Mouse (Mus musculus): ENCODE results near the gene Kif13a.
A peak's percentile ranks its signal among the peaks of the same experiment; 100 is the strongest.

The Kif13a gene

GRCm38 (mm10) chr13:46727038-46727836, 202.4 kb downstream of the Kif13a start:
- DNase-seq (ENCODE audit: low spot score) = peak; percentile 67

GRCm38 (mm10) chr13:46726288-46727037, 203.2 kb downstream of the Kif13a start:
- DNase-seq (ENCODE audit: low spot score) = peak; percentile 13

GRCm38 (mm10) chr13:46725227-46725626, 204.4 kb downstream of the Kif13a start:
- no peak for DNase-seq (ENCODE audit: low spot score)

GRCm38 (mm10) chr13:46724371-46724770, 205.3 kb downstream of the Kif13a start:
- DNase-seq (ENCODE audit: low spot score) = no peak

- DNase-seq (ENCODE audit: low spot score) = no peak
Observed at GRCm38 (mm10) chr13:46721009-46721408, 208.7 kb downstream of the Kif13a start.

GRCm38 (mm10) chr13:46718893-46719400, 210.7 kb downstream of the Kif13a start:
- no peak for DNase-seq (ENCODE audit: low spot score)

- no peak for DNase-seq (ENCODE audit: low spot score)
Observed at GRCm38 (mm10) chr13:46715976-46716639, 213.6 kb downstream of the Kif13a start.

- no peak for DNase-seq (ENCODE audit: low spot score)
Observed at GRCm38 (mm10) chr13:46713486-46713885, 216.2 kb downstream of the Kif13a start.

GRCm38 (mm10) chr13:46703138-46703537, 226.5 kb downstream of the Kif13a start:
- no peak for DNase-seq (ENCODE audit: low spot score)

GRCm38 (mm10) chr13:46701486-46701885, 228.2 kb downstream of the Kif13a start:
- DNase-seq (ENCODE audit: low spot score) = no peak

- no peak for DNase-seq (ENCODE audit: low spot score)
Observed at GRCm38 (mm10) chr13:46699372-46699771, 230.3 kb downstream of the Kif13a start.
